In genomic region chr1:114862927-114863326, GRCm38 (mm10) we compare ENCODE assay signal across 13 mouse cellular contexts.
DNase-seq lines count a peak whose midpoint lies in the region; ATAC-seq and TF ChIP-seq lines count a peak whose summit lies in the region.
"Had no signal": no experiment of that assay in that cellular context is flagged by ENCODE, and none has a peak within 500 bp of the region (broad histone marks: within the 10 kb centered on the region; RNA-seq: fewer than 3 reads in every experiment).

No protein-coding gene starts in this region.

- TF ChIP-seq CTCF in midbrain, postnatal 0 days (IDR thresholded peaks at IDR 0.05): no peak
- no peak for TF ChIP-seq CTCF in liver, postnatal 0 days (IDR thresholded peaks at IDR 0.05; ENCODE audit: low read depth)

- TF ChIP-seq EP300 in liver, postnatal 0 days (IDR thresholded peaks at IDR 0.05; ENCODE audit: low read depth): no peak

- H3K4me3 ChIP-seq in forebrain, embryonic 14.5 days (ENCODE audit: low read depth, low read length): no peak overlapping the region
- H3K4me3 ChIP-seq in forebrain, embryonic 11.5 days (ENCODE audit: low read depth, low read length): no peak overlapping the region
- H3K4me3 ChIP-seq in midbrain, postnatal 0 days (ENCODE audit: low read depth, low read length): no peak overlapping the region
- no peak overlapping the region for H3K4me3 ChIP-seq in midbrain, embryonic 14.5 days (replicated peaks; ENCODE audit: low read depth, low read length)
- no peak overlapping the region for H3K4me3 ChIP-seq in liver, postnatal 0 days (ENCODE audit: low read depth, low read length)
- H3K4me3 ChIP-seq: erythroblast, embryonic 14.5 days had no signal

- H3K27me3 ChIP-seq in forebrain, embryonic 14.5 days (replicated peaks; ENCODE audit: control insufficient read depth, insufficient read depth, low read length): no peaks in the 10 kb centered on the region
- H3K27me3 ChIP-seq in forebrain, embryonic 11.5 days (ENCODE audit: control insufficient read depth, insufficient read depth, low read length): no peaks in the 10 kb centered on the region
- H3K27me3 ChIP-seq in midbrain, postnatal 0 days (ENCODE audit: insufficient read depth, low read length): no peaks in the 10 kb centered on the region
- no peaks in the 10 kb centered on the region for H3K27me3 ChIP-seq in midbrain, embryonic 14.5 days (ENCODE audit: control insufficient read depth, insufficient read depth, low read length)
- H3K27me3 ChIP-seq in liver, postnatal 0 days (ENCODE audit: insufficient read depth, low read length): no peaks in the 10 kb centered on the region

- no peaks in the 10 kb centered on the region for H3K36me3 ChIP-seq in forebrain, embryonic 14.5 days (ENCODE audit: control insufficient read depth, insufficient read depth, low read length)
- H3K36me3 ChIP-seq in forebrain, embryonic 11.5 days (ENCODE audit: control insufficient read depth, insufficient read depth, low read length): no peaks in the 10 kb centered on the region
- no peaks in the 10 kb centered on the region for H3K36me3 ChIP-seq in midbrain, postnatal 0 days (ENCODE audit: insufficient read depth, low read length)
- no peaks in the 10 kb centered on the region for H3K36me3 ChIP-seq in midbrain, embryonic 14.5 days (ENCODE audit: control insufficient read depth, insufficient read depth, low read length)
- H3K36me3 ChIP-seq in liver, postnatal 0 days (replicated peaks; ENCODE audit: insufficient read depth, low read length): no peaks in the 10 kb centered on the region

- H3K9me3 ChIP-seq in forebrain, embryonic 14.5 days (replicated peaks; ENCODE audit: control insufficient read depth, low read length): no peaks in the 10 kb centered on the region
- no peaks in the 10 kb centered on the region for H3K9me3 ChIP-seq in forebrain, embryonic 11.5 days (ENCODE audit: control insufficient read depth, low read length)
- H3K9me3 ChIP-seq in midbrain, postnatal 0 days (ENCODE audit: low read length): no peaks in the 10 kb centered on the region
- H3K9me3 ChIP-seq in midbrain, embryonic 14.5 days (ENCODE audit: control insufficient read depth, low read length): no peaks in the 10 kb centered on the region
- no peaks in the 10 kb centered on the region for H3K9me3 ChIP-seq in liver, postnatal 0 days (ENCODE audit: low read length)

- H3K4me1 ChIP-seq in forebrain, embryonic 14.5 days (ENCODE audit: control insufficient read depth, insufficient read depth, low read length): no peaks in the 10 kb centered on the region
- no peaks in the 10 kb centered on the region for H3K4me1 ChIP-seq in forebrain, embryonic 11.5 days (replicated peaks; ENCODE audit: control insufficient read depth, insufficient read depth, low read length)
- no peaks in the 10 kb centered on the region for H3K4me1 ChIP-seq in midbrain, postnatal 0 days (ENCODE audit: insufficient read depth, low read length)
- H3K4me1 ChIP-seq in midbrain, embryonic 14.5 days (ENCODE audit: control insufficient read depth, insufficient read depth, low read length): no peaks in the 10 kb centered on the region
- H3K4me1 ChIP-seq in liver, postnatal 0 days (ENCODE audit: insufficient read depth): no peaks in the 10 kb centered on the region

- intact Hi-C loops in left cerebral cortex, postnatal 36 days (cut with DNase I): no loop called here

- H3K9ac ChIP-seq in forebrain, embryonic 14.5 days (ENCODE audit: low read length): no peak overlapping the region
- no peak overlapping the region for H3K9ac ChIP-seq in forebrain, embryonic 11.5 days (ENCODE audit: low read length)
- no peak overlapping the region for H3K9ac ChIP-seq in midbrain, postnatal 0 days (replicated peaks; ENCODE audit: low read length, poor library complexity, severe bottlenecking)
- H3K9ac ChIP-seq in midbrain, embryonic 14.5 days (replicated peaks; ENCODE audit: low read length): no peak overlapping the region
- H3K9ac ChIP-seq in liver, postnatal 0 days (replicated peaks): no peak overlapping the region

- 54% methylated on average over 2 of the region's 2 CpGs for WGBS in forebrain, embryonic 14.5 days
- 70% methylated on average over 2 of the region's 2 CpGs for WGBS in forebrain, embryonic 11.5 days
- WGBS in midbrain, postnatal 0 days: 61% methylated on average over 2 of the region's 2 CpGs
- WGBS in midbrain, embryonic 14.5 days: 61% methylated on average over 2 of the region's 2 CpGs
- WGBS in liver, postnatal 0 days (ENCODE audit: insufficient replicate concordance): 38% methylated on average over 2 of the region's 2 CpGs

- peak; percentile 87; the same call in 1 of the 2 replicates for ATAC-seq in forebrain, embryonic 14.5 days
- ATAC-seq in forebrain, embryonic 11.5 days (replicated peaks; ENCODE audit: low FRiP score): no peak
- no peak for ATAC-seq in midbrain, postnatal 0 days (ENCODE audit: low FRiP score)
- ATAC-seq in midbrain, embryonic 14.5 days (ENCODE audit: low FRiP score, low TSS enrichment): no peak
- no peak for ATAC-seq in liver, postnatal 0 days

- peak; percentile 83 for DNase-seq in forebrain, embryonic 14.5 days (ENCODE audit: low spot score)
- DNase-seq in forebrain, embryonic 11.5 days (ENCODE audit: low spot score): no peak
- peak; percentile 56 for DNase-seq in midbrain, postnatal 0 days (ENCODE audit: low spot score)
- no peak for DNase-seq in midbrain, embryonic 14.5 days
- DNase-seq in fat pad, adult 2 months (ENCODE audit: extremely low read depth, low read depth, low spot score): peak; percentile 2
- peak; percentile 5 to 10 for DNase-seq in left cerebral cortex, postnatal 36 days (ENCODE audit: low spot score in 2 of 2)
- DNase-seq in liver, postnatal 0 days: no peak
- DNase-seq in yolk sac, embryonic 10.5 days (ENCODE audit: low spot score): no peak
- DNase-seq: adrenal gland, postnatal 25 days; kidney, adult 2 months; lung, adult 18-20 months; thymus, adult 18-20 months had no signal

- no peak overlapping the region for H3K27ac ChIP-seq in forebrain, embryonic 14.5 days (ENCODE audit: low read depth, low read length)
- H3K27ac ChIP-seq in forebrain, embryonic 11.5 days (ENCODE audit: low read depth, low read length): no peak overlapping the region
- H3K27ac ChIP-seq in midbrain, postnatal 0 days (ENCODE audit: low read depth, low read length): no peak overlapping the region
- no peak overlapping the region for H3K27ac ChIP-seq in midbrain, embryonic 14.5 days (replicated peaks; ENCODE audit: low read depth, low read length)
- H3K27ac ChIP-seq in liver, postnatal 0 days (ENCODE audit: low read depth): no peak overlapping the region

- no peak overlapping the region for H3K4me2 ChIP-seq in forebrain, embryonic 14.5 days (ENCODE audit: low read length)
- no peak overlapping the region for H3K4me2 ChIP-seq in forebrain, embryonic 11.5 days (ENCODE audit: low read depth, low read length, severe bottlenecking)
- no peak overlapping the region for H3K4me2 ChIP-seq in midbrain, postnatal 0 days (ENCODE audit: low read depth, low read length, poor library complexity, severe bottlenecking)
- no peak overlapping the region for H3K4me2 ChIP-seq in midbrain, embryonic 14.5 days (ENCODE audit: low read length)
- no peak overlapping the region for H3K4me2 ChIP-seq in liver, postnatal 0 days (ENCODE audit: low read depth, low read length)

Comparison
In these comparisons a context has a peak if more than half of its experiments do, and no peak if none do; other contexts are left out.
1. DNase-seq: peak in forebrain, embryonic 14.5 days (single experiment), midbrain, postnatal 0 days (single experiment), fat pad, adult 2 months (single experiment) and left cerebral cortex, postnatal 36 days (2 of 2); none in forebrain, embryonic 11.5 days (single experiment), midbrain, embryonic 14.5 days (single experiment), liver, postnatal 0 days (single experiment) and yolk sac, embryonic 10.5 days (single experiment).